Mouse (Mus musculus) megakaryocyte, embryonic 14.5 days (primary cell): ENCODE measurements at regions not wholly inside any gene's neighbourhood (a gene's known extent, or its start where the extent isn't known, plus 50 kb on each side); places are given as distances from the start of the nearest gene placed in this dataset.

Experiments used
- H3K27me3 ChIP-seq: replicated peaks from 2 replicates; pipeline ENCODE3; 2012; ENCODE audit warnings: inconsistent platforms
- H3K36me3 ChIP-seq: replicated peaks from 2 replicates; pipeline ENCODE3; 2012; ENCODE audit warnings: low read length, inconsistent platforms, mixed read lengths
- H3K4me1 ChIP-seq: 2 replicates; pipeline ENCODE4 v1.6.1; 2012; ENCODE audit warnings: inconsistent platforms
- H3K4me3 ChIP-seq: replicated peaks from 2 replicates; pipeline ENCODE3; 2012; ENCODE audit warnings: moderate library complexity, mild to moderate bottlenecking, inconsistent platforms
- H3K9me3 ChIP-seq: 2 replicates; pipeline ENCODE4 v1.6.1; 2012; ENCODE audit warnings: inconsistent platforms
- FLI1 ChIP-seq: IDR thresholded peaks from 2 replicates; pipeline ENCODE4 v1.6.1; 2012; ENCODE audit warnings: low read length, inconsistent platforms, mixed read lengths
- GATA1 ChIP-seq: IDR thresholded peaks from 3 replicates; pipeline ENCODE4 v1.6.1; 2012; ENCODE audit warnings: mixed read lengths, low read length, inconsistent platforms, borderline replicate concordance

- Histone ChIP-seq H3K9me3 (peaks cover 12% of the 10 kb centered on the region), H3K36me3 (no peaks in the 10 kb centered on the region), H3K27me3 (peaks cover 18% of the 10 kb centered on the region), H3K4me3 (no peak overlapping the region), H3K4me1 (no peaks in the 10 kb centered on the region)
- no peak for TF ChIP-seq FLI1
- TF ChIP-seq GATA1 = no peak
Observed at GRCm38 (mm10) chr17:85915870-85916269, 227.8 kb upstream of the Six2 start.

GRCm38 (mm10) chr17:85914062-85914461 is 226.0 kb upstream of the Six2 start:
- Histone ChIP-seq H3K4me1 (no peaks in the 10 kb centered on the region), H3K36me3 (no peaks in the 10 kb centered on the region), H3K27me3 (peaks cover 12% of the 10 kb centered on the region), H3K4me3 (no peak overlapping the region), H3K9me3 (peaks cover 12% of the 10 kb centered on the region)
- TF ChIP-seq FLI1 (no peak), GATA1 (no peak)

- Histone ChIP-seq H3K4me1 (no peaks in the 10 kb centered on the region), H3K36me3 (no peaks in the 10 kb centered on the region), H3K4me3 (no peak overlapping the region), H3K9me3 (peaks cover 20% of the 10 kb centered on the region), H3K27me3 (peaks cover 3% of the 10 kb centered on the region)
- TF ChIP-seq GATA1 (no peak), FLI1 (no peak)
Observed at GRCm38 (mm10) chr17:85908709-85909108, 220.6 kb upstream of the Six2 start.

GRCm38 (mm10) chr17:85906597-85907187 is 218.6 kb upstream of the Six2 start:
- no peaks in the 10 kb centered on the region for H3K36me3 ChIP-seq
- H3K4me1 ChIP-seq = no peaks in the 10 kb centered on the region
- H3K27me3 ChIP-seq = peaks cover 3% of the 10 kb centered on the region
- H3K9me3 ChIP-seq = peaks cover 15% of the 10 kb centered on the region
- H3K4me3 ChIP-seq = no peak overlapping the region
- TF ChIP-seq GATA1 (no peak), FLI1 (no peak)

- Histone ChIP-seq H3K4me3 (no peak overlapping the region), H3K4me1 (no peaks in the 10 kb centered on the region), H3K36me3 (no peaks in the 10 kb centered on the region), H3K9me3 (peaks cover 7% of the 10 kb centered on the region; the same call in 1 of the 2 replicates), H3K27me3 (no peaks in the 10 kb centered on the region)
- no peak for TF ChIP-seq FLI1
- no peak for TF ChIP-seq GATA1
Observed at GRCm38 (mm10) chr17:85902575-85902974, 214.5 kb upstream of the Six2 start.

- no peaks in the 10 kb centered on the region for H3K4me1 ChIP-seq
- no peaks in the 10 kb centered on the region for H3K36me3 ChIP-seq
- H3K27me3 ChIP-seq = peaks cover 6% of the 10 kb centered on the region
- H3K9me3 ChIP-seq = no peaks in the 10 kb centered on the region
- no peak overlapping the region for H3K4me3 ChIP-seq
- TF ChIP-seq GATA1 = no peak
- TF ChIP-seq FLI1 = no peak
Observed at GRCm38 (mm10) chr17:85899096-85899495, 211.0 kb upstream of the Six2 start.

GRCm38 (mm10) chr17:85895978-85896377 is 207.9 kb upstream of the Six2 start:
- no peaks in the 10 kb centered on the region for H3K4me1 ChIP-seq
- TF ChIP-seq GATA1 = no peak
- TF ChIP-seq FLI1 = no peak
- no peak overlapping the region for H3K4me3 ChIP-seq
- no peaks in the 10 kb centered on the region for H3K9me3 ChIP-seq
- peaks cover 11% of the 10 kb centered on the region for H3K27me3 ChIP-seq
- no peaks in the 10 kb centered on the region for H3K36me3 ChIP-seq

- TF ChIP-seq GATA1 = no peak
- TF ChIP-seq FLI1 = no peak
- H3K27me3 ChIP-seq = peaks cover 8% of the 10 kb centered on the region
- no peak overlapping the region for H3K4me3 ChIP-seq
- no peaks in the 10 kb centered on the region for H3K36me3 ChIP-seq
- H3K4me1 ChIP-seq = no peaks in the 10 kb centered on the region
- no peaks in the 10 kb centered on the region for H3K9me3 ChIP-seq
Observed at GRCm38 (mm10) chr17:85891243-85891642, 203.2 kb upstream of the Six2 start.

GRCm38 (mm10) chr17:85889746-85890532 is 201.9 kb upstream of the Six2 start:
- no peaks in the 10 kb centered on the region for H3K4me1 ChIP-seq
- no peak overlapping the region for H3K4me3 ChIP-seq
- H3K9me3 ChIP-seq = no peaks in the 10 kb centered on the region
- TF ChIP-seq GATA1 (no peak), FLI1 (no peak)
- H3K27me3 ChIP-seq = peaks cover 7% of the 10 kb centered on the region
- H3K36me3 ChIP-seq = no peaks in the 10 kb centered on the region
